Mouse (Mus musculus): ENCODE results near the gene Tex33.
"Not testable (repeated sequence)": the region's sequence is repeated elsewhere in the genome, so short reads cannot be mapped to it uniquely, and the experiment has no call there.

The Tex33 gene

DNA sequence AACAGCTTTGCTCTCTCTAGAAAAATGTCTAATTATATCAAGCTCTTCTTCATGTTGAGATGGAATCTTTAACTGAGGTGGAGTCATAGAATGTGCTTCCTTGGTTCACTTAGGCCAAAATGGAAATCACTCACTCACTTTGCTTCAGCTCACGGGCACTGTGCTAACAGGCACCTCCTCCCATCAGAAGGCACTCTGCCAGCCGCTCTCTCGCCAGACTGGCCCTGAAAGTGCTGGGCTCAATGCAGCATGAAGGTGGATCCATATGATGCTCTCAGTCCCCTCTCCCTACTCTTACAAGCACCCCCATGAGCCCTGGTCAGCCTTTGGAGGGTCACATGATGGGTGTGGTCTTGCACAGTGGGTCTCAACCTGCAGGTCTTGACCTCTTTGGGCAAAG, 21.5 kb downstream of the Tex33 start:
- DNase-seq (ENCODE audit: low spot score) = no peak

DNA sequence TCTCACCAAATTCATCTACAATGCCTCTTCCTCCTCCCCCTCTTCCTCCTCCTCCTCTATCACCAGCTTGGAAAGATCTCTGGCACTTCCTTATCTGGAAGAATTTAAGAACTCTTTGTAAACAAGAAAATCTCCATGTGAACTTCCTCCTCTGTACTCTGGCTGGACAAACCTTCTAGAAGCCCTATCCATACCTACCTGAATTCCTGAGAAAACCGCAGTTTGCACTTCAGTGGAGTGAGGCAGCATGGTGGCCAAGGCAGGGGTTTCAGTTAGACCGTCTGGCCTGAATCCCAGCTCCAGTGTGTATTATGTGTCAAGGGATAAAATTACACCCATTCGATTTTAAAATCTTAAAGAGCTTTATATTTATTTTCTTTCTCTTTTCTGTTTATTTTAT, 22.9 kb downstream of the Tex33 start:
- DNase-seq (ENCODE audit: low spot score) = no peak

DNA sequence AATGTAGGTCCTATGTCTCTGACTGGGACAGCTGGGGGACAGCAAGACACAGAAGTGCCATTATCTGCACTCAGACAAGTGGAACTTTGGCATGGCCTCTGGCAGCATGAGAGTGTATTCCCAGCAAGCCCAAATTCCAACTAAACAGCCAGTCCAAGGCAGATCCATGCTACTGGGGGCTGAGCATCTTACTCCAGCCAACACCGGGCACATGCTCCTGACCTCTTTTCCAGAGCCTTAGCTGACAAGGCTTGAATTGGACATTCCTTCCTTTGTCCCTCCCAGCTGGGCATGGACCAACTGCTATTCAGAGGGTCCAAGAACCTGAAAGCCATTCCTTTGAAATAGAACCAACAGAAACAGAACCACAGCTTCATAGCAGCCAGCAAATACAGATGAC, 26.1 kb downstream of the Tex33 start:
- DNase-seq (ENCODE audit: low spot score) = no peak

DNA sequence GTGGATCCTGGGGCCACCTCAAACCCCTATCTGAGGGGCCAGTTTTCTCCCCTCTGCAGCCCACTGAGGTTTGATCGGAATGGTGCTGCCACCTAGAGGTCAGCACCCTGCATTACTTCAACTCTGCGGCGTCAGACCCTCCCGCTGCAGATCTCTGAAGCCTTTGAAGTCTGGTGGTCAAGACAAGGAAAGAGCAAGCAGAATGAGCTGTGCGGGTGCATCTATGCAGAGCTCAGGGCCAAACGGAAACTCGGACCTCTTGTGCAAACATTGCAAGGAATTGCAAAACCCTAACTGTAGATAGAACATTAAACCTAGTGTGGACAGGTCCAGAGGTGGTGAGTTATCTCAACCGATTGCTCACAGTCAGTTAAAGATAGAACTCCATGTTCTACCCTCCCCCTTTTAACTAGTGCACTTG, 26.8 kb downstream of the Tex33 start:
- DNase-seq (ENCODE audit: low spot score) = no peak

DNA sequence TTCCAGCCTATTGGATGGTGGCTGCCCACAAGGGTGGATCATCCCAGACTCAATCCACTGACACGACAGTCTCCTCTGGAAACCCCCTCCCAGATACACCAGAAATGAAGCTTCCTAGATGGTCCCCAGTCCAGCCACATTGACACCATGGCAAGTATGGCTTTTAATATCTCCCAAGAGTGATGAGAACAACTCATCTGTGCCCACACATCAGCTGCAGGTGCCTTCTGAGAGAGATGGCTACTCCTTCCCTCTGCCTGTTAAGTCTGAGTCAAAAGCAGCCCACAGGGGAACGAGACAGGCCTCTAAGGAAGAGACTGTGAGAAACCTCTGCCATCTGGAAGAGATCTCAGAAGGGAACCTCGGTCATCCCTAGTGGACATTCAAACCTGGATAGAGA, 27.9 kb downstream of the Tex33 start:
- DNase-seq (ENCODE audit: low spot score) = no peak

DNA sequence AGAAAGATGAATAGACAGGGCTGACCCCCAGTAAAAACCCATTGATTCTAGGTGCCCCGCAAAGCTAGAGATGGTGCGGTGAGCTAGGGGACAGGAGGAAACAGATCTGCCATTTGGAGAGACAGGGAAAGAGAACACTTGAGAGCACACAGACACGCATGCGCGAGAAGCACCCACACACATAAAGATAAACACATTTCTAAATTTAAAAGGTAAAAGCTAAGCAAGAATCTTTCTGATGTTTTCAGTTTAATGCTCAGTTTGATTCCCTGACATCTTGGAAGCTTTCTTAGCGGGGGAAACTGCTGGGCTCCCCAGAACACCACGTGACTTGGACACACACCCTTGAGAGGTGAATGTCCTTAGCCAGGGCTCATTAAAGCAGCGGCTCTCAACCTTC, 28.8 kb downstream of the Tex33 start:
- DNase-seq (ENCODE audit: low spot score) = no peak

DNA sequence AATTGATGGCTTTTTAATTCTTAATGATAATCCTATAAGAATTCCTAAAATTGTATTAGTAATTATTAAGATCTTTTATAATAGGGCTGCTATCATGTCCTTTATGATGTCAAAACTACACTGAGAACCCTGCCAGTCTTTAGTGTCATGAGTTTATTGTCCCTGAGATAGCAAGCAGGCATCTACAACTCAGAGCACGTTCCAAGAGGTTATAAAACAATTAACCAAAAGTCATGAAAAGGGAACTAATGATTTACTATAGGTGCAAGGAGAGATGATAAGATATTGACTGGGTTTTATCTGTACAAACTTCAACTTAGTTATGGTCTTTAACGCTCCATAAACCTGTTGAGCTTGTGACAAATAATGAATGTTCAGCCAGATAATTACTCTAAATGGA, 29.8 kb downstream of the Tex33 start:
- no peak for DNase-seq (ENCODE audit: low spot score)

DNA sequence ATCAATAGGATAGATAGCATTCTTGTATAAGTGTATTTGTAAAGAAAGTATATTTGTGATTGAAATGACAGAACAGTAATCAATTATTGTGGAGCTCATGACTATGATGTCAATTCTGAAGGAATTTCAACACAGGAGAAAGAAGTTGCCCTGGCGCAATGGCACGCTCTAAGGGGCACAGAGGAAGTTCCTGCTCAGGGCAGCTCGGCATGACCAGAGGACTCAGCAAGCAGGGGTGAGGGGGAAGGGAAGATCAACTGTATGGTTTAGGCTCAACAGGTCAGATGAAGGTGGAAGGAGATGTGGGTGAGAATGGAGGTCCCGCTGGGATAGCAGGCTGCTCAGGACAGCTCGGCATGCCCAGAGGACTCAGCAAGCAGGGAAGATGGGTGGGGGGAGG, 40.2 kb downstream of the Tex33 start:
- DNase-seq (ENCODE audit: low spot score) = no peak

DNA sequence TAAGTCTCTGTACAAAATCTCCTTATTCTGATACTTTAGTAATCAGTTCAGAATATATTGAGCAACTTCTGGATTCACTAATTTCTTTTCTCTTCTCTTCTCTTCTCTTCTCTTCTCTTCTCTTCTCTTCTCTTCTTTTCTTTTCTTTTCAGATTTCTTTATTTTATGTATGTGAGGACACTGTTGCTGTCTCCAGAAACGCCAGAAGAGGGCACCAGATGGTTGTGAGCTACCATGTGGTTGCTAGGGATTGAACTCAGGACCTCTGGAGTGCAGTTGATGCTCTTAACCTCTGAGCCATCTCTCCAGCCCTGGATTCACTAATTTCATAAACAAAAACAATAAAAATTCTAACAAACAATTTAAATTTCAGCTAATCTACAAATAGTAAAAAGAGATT, 40.8 kb downstream of the Tex33 start:
- DNase-seq (ENCODE audit: low spot score) = no peak

DNA sequence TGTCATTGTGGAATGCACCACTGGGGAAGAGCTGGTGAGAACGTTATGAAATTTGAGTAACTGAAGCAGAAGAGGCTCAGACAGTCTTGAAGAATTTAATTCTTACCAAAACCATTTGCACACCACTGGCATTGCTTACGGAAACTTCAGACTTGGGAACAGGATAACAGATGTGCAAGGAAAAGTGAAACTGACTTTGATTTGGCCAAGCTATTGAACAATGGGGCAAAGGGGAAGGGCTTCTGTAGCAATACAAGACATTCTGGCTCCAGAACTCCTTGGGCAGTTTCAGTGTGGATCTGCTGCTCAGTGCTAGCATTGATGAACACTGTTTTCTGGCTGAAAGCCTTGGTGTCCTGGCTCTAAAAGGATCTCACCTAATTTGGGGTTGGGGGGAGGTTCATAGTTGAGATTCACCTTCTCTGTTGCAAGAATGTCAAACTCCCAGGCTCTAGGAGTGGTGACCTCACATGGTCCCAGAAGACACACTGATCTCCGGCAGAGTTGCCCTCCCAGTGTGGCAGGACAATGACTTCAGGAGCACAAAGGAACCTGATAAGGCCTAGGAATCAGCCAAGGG, 44.0 kb downstream of the Tex33 start:
- no peak for DNase-seq (ENCODE audit: low spot score)

DNA sequence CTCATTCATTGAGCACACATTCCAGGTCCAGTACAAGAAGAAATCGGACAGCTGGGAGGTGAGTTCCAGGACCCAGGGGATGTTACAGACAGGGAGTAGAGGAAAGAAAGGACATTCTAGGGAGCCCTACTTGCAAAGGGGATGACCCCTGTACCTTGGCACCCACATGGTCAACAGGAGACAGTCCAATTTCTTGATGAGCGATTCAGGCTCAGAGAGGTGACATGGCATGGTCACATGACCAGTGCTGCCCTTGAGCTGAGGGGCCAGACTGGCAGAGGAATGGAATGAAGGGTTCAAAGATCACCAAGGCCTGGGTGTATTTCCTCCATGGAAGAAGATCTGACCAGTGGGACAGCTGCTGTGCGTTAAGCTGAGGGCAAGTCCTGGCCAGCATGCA, 51.1 kb downstream of the Tex33 start:
- DNase-seq (ENCODE audit: low spot score) = no peak

DNA sequence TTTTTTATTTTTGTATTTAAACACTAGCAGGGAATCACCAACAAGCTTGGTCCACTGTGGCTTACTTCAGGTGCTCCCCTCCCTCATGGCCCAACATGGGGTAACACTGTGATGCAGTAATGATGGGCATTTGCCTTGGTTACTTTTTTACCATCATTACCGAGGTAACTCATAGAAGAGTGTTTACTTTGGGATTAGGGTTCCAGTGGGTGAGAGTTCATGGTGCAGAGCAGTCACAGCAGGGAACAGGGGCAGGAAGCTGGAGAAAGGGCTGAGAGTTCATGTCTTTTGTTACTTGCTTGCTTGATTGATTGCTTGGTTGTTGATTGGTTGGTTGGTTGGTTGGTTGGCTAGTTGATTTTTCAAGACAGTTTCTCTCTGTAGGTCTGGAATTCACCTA, 52.0 kb downstream of the Tex33 start:
- no peak for DNase-seq (ENCODE audit: low spot score)

DNA sequence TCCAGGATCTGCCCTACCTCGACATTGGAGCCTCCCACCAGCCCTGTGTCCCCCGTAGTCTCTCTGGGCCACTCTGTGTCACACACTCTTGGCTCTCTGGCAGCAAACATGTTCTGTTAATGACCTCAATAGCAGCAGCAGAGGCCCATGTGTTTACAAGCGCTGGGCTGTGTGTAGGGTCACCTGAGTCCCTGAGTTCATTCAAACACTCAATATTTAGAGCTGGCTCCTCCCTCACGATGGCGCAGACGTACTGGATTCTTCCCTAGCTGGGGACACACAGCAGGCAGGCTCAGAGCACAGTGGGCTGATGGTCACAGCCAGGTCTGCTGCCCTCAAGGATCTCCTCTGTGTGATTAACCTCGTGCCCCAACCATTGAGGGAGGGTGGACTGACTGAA, 54.8 kb downstream of the Tex33 start:
- DNase-seq (ENCODE audit: low spot score) = not testable (repeated sequence)

DNA sequence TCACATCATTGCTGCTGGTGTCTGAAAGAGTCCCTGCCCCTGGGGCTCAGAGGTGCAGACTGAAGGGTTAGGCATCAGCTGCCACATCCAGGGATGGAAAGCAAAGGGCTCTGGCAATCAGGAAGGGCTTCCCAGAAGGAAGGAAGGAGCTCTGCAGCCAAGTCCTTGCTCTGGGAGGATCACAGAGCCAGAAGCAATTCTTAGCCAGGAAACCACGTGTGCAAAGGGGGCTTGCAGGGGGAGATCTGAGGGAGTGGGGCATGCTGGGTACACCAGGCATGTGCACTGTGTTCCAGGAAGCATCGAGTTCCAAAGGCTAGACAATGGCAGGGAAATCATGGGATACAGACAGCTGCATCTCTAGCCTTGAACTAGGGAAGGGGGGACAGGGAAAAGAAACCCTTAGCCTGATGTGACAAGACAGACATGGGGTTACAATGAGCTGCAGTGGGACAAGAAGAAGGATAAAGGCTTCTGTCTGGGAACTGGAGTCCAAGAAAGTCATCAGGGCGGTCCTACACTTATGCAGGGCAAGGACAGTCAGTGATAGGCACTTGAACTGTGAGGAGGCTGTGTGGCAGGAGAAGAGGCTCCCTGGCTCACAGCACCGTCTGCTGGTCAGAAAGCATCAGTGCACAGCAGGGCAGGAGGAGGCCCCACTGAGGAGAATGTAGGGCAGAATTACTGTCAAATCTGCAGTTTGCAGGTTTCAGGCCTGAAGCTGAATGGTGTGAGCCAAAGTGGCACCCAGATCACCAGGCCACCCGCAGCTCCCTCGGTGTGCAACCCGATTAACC, 55.9 kb downstream of the Tex33 start:
- not testable (repeated sequence) for DNase-seq (ENCODE audit: low spot score)

DNA sequence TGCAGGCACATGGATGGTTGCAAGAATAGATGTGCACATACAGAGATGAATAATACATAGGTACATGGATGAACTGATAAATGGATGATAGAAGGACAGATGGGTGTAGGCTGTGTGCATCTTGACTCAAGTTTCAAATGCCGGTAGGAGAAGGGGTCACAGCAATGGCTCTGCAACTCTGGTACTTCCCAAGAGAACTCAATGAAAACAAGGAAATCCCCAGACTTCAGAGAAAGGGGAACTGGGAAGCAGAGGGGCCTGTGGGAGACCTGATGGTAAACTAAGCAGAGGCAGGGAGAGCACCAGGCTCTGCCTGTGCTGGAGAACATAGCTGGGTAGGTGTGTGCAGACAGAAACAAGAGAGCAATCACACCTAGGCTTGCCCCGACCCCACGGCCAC, 61.3 kb downstream of the Tex33 start:
- no peak for DNase-seq (ENCODE audit: low spot score)

DNA sequence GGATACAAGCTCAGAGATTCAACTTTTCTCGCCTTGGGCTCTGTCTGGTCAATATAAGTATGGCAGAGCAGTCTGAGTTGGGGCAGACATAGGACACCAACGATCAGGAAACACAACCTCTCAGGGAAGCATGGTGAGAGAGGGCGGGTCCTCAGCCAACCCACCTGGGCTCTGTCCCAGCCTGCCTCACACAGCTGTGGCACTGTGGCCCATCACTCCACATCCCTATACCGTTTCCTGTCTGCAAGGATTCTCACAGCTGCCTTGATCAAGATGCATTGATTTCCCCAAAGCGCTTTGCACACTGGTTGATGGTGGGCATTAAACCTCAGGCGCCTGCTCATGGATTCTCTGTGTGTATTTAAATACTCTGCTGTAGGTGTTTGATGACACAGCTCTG, 62.7 kb downstream of the Tex33 start:
- DNase-seq (ENCODE audit: low spot score) = no peak

DNA sequence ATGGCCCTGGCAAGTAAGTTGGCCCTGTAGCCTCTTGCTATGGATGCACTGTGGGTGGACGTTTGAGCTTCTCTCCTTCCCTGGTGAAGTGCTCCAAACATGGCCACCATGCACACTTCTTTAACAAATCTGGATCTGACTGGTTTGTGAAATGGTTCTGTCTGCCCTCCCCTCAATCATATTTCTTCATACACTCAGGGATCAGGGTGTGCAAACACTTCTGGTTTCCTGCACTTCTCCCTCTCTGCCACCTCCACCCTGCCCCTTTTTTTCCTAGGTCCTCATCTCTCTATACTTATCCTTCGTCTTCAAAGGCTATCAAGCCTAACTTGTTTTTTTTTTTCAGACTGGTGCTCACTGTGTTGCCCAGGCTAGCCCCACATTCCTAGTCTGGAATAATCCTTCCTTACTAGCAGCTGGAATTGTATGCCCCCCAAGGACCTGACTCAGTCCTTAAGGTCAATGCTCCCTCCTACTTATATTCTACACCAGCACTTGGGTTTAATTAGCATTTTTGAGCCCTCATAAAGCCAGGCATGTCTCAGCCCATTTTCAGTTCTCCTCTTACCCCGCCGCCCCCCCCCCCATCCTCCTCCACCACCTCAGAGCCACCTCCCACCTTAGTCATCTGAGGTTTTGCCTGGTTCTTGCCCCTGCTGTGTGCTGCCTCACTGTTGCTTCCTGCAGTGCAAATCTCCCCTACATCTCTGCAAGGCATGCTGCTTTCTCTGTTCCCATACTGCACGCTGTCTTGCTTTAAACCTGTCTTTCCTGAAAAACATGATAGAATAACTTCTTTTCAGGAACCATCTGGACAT, 64.0 kb downstream of the Tex33 start:
- DNase-seq (ENCODE audit: low spot score) = no peak

DNA sequence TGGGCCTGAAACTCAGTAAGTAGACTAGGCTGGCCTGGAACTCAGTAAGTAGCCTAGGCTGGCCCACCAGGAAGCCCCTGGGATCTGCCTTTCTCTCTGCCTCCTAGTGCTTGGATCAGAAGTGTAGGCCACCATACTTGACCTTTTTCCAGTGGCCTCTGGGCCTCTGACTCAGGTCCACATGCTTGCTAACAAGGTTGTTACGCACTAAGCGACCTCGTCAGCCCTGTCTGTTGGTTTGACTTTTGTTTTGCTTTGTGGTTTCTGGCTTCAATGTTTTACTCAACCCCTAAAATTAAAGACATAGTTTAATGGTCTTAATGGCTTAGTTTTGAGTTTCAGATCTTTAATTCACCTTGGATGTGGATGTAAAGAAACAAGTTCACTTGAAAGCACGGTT, 65.0 kb downstream of the Tex33 start:
- no peak for DNase-seq (ENCODE audit: low spot score)

DNA sequence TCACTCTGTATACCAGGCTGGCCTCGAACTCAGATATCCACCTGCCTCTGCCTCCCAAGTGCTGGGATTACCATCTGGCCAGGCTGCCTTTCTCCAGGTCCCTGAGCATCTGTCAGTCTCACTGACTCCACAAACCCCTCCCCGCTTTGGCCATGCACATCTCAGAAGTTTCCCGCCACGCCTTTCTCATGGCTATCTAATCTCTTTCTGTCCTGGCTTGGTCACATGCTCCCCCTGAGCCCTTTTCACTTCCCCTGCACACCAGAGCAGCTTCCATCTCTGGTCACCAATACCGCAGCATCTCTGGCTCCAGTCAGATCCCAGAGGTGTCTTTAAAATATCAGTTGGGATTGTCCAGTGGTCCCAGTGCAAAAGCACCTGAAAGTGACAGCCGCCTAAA, 65.7 kb downstream of the Tex33 start:
- DNase-seq (ENCODE audit: low spot score) = not testable (repeated sequence)

DNA sequence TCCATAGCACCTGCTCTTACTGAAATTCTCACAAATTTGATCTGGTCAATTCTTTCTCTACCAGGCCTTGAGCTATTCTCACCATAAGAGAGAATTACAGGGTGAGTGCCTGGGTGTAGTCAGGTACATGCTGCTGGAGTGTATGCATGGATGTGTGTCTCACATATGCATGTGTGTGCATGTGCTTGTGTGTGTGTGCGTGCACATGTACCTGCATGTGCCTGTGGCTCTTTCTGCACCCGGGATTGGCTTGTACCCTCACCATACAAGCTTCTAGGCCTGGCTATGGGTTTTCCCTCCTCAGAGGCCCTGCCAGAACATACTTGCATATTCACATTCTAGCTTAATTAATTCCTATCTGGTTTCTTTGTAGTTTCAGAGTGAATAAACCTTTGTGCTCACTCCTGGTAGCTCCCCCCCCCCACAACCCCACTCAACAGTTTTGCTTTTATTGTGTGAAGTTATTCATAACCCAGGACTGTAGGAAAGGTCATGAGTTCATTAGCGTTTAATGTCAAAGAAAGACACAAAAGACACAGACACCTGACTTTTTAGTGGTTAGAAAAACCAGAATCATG, 67.1 kb downstream of the Tex33 start:
- no peak for DNase-seq (ENCODE audit: low spot score)

All from layer of hippocampus, adult 9-10 months (tissue).